Mouse (Mus musculus) adrenal gland (tissue): Measurements from ENCODE around the gene Nmnat1.
"Not testable (repeated sequence)": the region's sequence is repeated elsewhere in the genome, so short reads cannot be mapped to it uniquely, and the experiment has no call there.

ENCODE experiments used
- intact Hi-C: fragments of 180-260 bp; cut with DNase I; formaldehyde crosslinking; loops from one replicate; pipeline ENCODE4 v1.15.1; 2025

Gene Nmnat1

DNA sequence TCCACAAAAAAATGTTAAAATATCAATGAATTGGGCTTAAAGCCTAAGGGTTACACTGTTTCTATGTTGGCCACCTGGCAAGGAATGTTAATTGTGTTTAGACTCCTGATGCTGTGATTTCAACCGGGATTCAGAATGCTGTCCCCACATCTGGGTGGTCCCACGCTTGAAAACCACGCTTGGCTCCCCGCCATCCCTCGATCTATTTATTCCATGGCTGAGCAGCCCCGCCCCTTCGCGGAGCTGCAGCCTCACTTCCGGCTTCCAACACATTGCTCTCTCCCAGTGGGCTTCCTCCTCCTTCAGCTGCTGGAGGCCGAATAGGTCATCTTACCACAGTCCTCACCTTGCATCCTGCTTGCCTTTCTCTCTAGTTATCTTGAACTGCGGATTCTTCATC is 39.1 kb downstream of the Nmnat1 start:
- intact Hi-C loops, result no loop called here

DNA sequence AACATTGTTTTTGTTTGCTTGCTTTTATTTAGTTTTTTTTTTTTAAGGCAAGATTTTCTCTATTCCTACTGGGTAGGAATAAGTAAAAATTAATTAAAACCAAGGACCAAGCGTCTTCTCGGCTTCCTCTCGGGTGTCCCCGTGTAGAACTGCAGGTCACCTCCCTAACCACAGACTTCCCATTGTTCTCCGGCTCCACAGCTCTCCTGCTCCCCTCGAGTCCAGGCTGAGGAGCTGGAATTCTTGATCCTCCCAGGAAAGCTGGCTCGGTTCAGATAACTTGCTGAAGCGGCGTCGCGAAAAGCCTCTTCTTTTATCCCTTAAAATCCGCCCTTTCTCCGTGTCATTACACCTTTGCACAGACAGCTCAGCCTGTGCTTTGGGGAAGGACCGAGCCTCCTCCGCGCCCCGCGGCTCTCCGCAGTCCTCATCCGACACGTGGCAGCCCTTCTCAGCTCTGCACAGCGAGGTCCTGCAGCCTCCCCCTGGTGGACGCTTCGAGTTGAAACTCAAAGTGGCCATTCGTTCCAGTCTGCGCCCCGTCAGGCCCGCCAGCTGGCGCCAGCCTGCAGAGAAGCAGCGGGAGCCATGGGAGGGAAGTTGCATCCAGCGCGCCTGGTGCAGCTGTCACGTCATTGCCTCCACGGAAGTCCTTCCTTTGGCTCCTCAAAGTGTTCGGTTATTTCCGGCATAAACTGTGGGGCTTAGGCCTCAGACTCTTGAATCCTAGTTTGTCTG is 39.9 kb downstream of the Nmnat1 start:
- intact Hi-C loops, result no loop called here

DNA sequence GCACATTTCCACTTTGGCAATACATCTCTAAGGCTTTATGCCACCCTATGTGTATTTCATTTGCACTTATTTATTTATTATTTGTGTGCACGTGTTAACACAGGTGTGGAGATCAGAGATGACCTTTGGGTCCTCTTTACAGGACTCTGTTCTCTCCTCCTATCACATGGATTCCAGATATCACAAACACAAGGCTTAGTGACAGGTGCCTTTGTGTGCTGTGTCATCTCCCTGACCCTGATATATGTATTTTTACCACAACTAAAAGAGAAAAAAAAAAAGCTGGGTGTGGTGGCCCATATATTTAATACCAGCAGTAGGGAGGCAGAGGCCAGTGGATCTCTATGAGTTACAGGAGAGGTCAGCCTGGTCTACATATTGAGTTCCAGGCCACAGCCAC is 40.5 kb downstream of the Nmnat1 start:
- intact Hi-C loops, result no loop called here

DNA sequence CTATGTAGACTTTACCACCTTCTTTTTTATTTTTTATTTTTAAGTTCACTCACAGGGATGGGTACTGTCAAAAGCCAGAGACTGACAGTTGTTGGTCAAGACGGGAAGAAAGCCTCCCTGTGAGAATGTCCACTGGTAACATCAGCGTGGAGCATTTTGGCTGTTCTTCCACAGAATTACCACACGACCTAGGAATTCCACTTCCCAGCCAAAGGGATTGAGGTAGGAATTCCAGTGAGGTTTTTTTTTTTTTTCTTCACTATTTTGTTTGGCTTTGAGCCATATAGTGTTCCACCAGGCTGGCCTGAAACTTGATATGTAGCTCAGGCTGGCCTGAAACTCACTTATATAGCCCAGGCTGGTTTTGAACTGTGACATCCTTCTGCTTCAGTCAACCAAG is 42.6 kb downstream of the Nmnat1 start:
- intact Hi-C loops, result no loop called here

DNA sequence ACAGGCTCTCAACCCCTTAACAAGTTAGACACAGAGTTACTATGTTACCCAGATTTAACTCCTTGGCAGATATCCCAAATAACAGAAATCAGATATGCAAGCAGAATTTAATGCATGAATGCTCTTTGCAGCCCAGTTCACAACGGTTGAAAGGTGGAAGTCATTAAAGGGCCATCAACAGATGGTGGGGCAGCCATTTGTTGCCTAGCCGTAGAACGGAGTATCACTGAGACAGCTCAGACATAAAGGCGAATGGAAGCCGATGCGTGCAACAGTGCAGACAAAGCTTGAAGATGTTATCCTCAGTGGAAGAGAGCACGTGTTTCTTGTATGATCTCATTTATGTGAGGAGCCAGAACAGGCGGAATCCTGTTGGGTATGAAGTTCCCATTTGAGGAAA is 44.4 kb downstream of the Nmnat1 start:
- intact Hi-C loops, result no loop called here

DNA sequence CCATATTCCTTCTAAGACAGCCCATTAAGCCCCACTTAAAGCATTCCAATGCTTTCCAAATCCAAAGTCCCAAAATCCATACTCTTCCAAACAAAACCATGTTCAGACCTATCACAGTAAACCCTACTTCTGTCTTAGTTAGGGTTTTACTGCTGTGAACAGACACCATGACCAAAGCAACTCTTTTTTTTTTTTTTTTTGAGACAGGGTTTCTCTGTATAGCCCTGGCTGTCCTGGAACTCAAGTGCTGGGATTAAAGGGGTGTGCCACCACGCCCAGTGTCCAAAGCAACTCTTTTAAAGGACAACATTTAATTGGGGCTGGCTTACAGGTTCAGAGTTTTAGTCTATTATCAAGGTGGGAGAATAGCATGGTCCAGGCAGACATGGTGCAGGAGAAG is 53.1 kb downstream of the Nmnat1 start:
- intact Hi-C loops, result not testable (repeated sequence)

DNA sequence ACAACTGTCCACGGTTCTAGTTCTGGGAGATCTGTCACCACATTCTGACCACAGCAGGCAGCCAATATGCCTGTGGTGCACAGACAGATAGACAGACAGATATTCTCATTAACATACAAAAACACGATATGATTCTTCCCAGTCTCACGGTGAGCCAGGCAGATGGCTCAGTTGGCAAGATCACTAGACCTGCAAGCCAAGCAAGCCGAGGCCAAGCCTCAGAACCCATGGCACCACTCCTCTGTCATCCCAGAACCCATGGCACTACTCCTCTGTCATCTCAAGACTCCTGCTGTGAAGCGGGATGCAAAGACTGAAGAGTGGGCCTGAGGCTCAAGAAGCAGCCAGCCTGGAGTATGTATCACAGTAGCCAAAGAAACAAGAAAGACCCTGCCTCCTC is 55.4 kb downstream of the Nmnat1 start:
- intact Hi-C loops, result no loop called here

- intact Hi-C loops, result no loop called here
These were observed 58.4 kb downstream of the Nmnat1 start, which contains the start of gene Ube4b for GRCm38 (mm10) chr4:149426325-149427199. TSS of gene Ube4b (minus strand) at chr4:149426749.

DNA sequence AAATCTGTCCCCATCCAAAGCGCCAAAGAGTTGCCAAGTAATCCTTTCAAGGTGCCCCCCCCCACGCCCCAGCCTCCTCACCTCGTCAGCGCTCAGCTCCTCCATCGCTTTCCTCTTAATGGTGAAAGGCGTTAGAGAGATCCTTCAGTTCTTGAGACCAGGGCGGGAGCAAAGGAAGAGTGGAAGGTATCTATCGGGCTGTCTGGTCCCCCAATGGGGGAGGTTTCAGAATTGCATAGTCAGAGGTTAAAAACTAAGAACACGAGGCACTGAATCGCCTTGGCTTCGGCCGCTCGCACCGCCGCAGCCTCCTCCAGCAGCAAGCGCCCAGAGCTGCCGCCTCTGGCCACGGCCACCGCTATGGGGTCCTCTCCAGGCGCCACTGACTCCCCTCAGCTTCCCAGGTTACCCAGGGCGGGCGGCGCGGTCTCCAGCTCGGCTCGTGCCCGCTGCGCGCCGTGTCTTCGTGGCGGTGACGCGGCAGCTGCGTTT is 59.2 kb downstream of the Nmnat1 start:
- intact Hi-C loops, result no loop called here

DNA sequence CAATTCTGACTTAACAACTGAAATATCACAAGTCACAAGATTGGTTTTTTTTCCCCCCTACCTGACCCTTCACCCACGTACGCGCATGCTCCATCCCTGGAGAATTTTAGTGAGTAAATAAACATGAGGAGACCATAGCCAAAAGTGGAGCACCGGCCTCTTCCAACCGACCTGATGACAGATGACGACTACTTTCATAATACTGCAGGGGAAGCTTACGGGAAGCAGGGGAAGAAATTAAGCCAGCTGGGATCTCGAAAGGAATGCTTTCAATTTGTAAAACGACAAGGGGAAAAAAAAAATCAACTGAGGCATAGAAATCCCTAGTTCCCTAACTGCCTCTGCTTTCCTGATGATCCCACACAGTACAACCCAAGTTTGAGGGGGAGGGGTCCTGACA is 60.2 kb downstream of the Nmnat1 start:
- intact Hi-C loops, result no loop called here

GRCm38 (mm10) chr4:149417854-149418365 is 67.1 kb downstream of the Nmnat1 start:
- intact Hi-C loops, result no loop called here
